Mouse (Mus musculus): Measurements from ENCODE around the gene Jchain.

The Jchain gene

GRCm38 (mm10) chr5:88489004-88489403 lies 38.7 kb downstream of the Jchain start:
- Histone ChIP-seq H3K4me1 (replicated peaks; ENCODE audit: low read depth, low read length) (no peaks in the 10 kb centered on the region), H3K27me3 (ENCODE audit: insufficient read depth, low read length) (no peaks in the 10 kb centered on the region), H3K4me3 (replicated peaks; ENCODE audit: low read length) (no peak overlapping the region), H3K9me3 (ENCODE audit: low read length) (no peaks in the 10 kb centered on the region), H3K36me3 (ENCODE audit: insufficient read depth, low read length) (no peaks in the 10 kb centered on the region)
- TF ChIP-seq POU5F1 (IDR thresholded peaks at IDR 0.05; ENCODE audit: borderline replicate concordance, low read length) (no peak), NANOG (IDR thresholded peaks at IDR 0.05; ENCODE audit: borderline replicate concordance, low read length) (no peak), CTCF (conservative IDR thresholded peaks at IDR 0.05; ENCODE audit: low read length) (no peak)

- Histone ChIP-seq H3K4me3 (replicated peaks; ENCODE audit: low read length) (no peak within 1 kb of the TSS), H3K27me3 (ENCODE audit: insufficient read depth, low read length) (no peaks in the 10 kb centered on the region), H3K4me1 (replicated peaks; ENCODE audit: low read depth, low read length) (no peaks in the 10 kb centered on the region), H3K36me3 (ENCODE audit: insufficient read depth, low read length) (no peaks in the 10 kb centered on the region), H3K9me3 (ENCODE audit: low read length) (no peaks in the 10 kb centered on the region)
- TF ChIP-seq CTCF (conservative IDR thresholded peaks at IDR 0.05; ENCODE audit: low read length) (no peak), POU5F1 (IDR thresholded peaks at IDR 0.05; ENCODE audit: borderline replicate concordance, low read length) (no peak), NANOG (IDR thresholded peaks at IDR 0.05; ENCODE audit: borderline replicate concordance, low read length) (no peak)
Measured at GRCm38 (mm10) chr5:88487675-88488074, 40.0 kb downstream of the Jchain start, which contains the start of gene Enam. TSS of gene Enam (plus strand) at chr5:88487975.

All from E14TG2a.4 (cell line).